In genomic region chr9:110345057-110345739, GRCm38 (mm10) we compare ENCODE assay signal across 25 mouse cellular contexts. TPM values are rescaled to one million over a fixed set of nuclear protein-coding genes. Genes with fewer than 3 reads are reported as not detected.
A peak's percentile ranks its signal among the peaks of the same experiment; 100 is the strongest.
DNase-seq lines count a peak whose midpoint lies in the region; ATAC-seq and TF ChIP-seq lines count a peak whose summit lies in the region.
"Had no signal": no experiment of that assay in that cellular context is flagged by ENCODE, and none has a peak within 500 bp of the region (broad histone marks: within the 10 kb centered on the region; RNA-seq: fewer than 3 reads in every experiment).

No protein-coding gene starts in this region.

- H3K9me3 ChIP-seq in lung, embryonic 16.5 days (ENCODE audit: control insufficient read depth, low read length), result no peaks in the 10 kb centered on the region
- H3K9me3 ChIP-seq in liver, embryonic 16.5 days (replicated peaks; ENCODE audit: control insufficient read depth, low read length), result no peaks in the 10 kb centered on the region
- H3K9me3 ChIP-seq: forebrain, embryonic 10.5 days; forebrain, embryonic 15.5 days; hindbrain, embryonic 13.5 days had no signal

- H3K27ac ChIP-seq in liver, adult 2 months (replicated peaks; ENCODE audit: insufficient read depth, low read depth, low read length), result peak overlapping the region; percentile 83
- peak overlapping the region; percentile 3; the same call in 1 of the 2 replicates for H3K27ac ChIP-seq in lung, embryonic 16.5 days (ENCODE audit: low read length)
- H3K27ac ChIP-seq in liver, embryonic 16.5 days (ENCODE audit: low read length), result peak overlapping the region; percentile 16
- H3K27ac ChIP-seq: forebrain, embryonic 10.5 days; forebrain, embryonic 15.5 days; hindbrain, embryonic 13.5 days had no signal

- no peak overlapping the region for H3K4me2 ChIP-seq in lung, embryonic 16.5 days (ENCODE audit: low read depth, low read length)
- H3K4me2 ChIP-seq in liver, embryonic 16.5 days (ENCODE audit: low read depth, low read length), result peak overlapping the region; percentile 35
- H3K4me2 ChIP-seq: forebrain, embryonic 15.5 days; heart, embryonic 11.5 days; hindbrain, embryonic 13.5 days; midbrain, embryonic 11.5 days had no signal

- 31% methylated on average over 7 of the region's 7 CpGs for WGBS in liver, adult 2 months
- 42% methylated on average over 7 of the region's 7 CpGs for WGBS in lung, embryonic 16.5 days
- WGBS in lung, adult 2 months, result 61% methylated on average over 7 of the region's 7 CpGs
- WGBS in liver, embryonic 16.5 days (ENCODE audit: insufficient replicate concordance), result 57% methylated on average over 7 of the region's 7 CpGs

- TF ChIP-seq POLR2A in liver, adult 2 months (IDR thresholded peaks at IDR 0.05; ENCODE audit: extremely low read depth, insufficient read depth, low read length), result no peak
- no peak for TF ChIP-seq POLR2A in lung, adult 2 months (IDR thresholded peaks at IDR 0.05; ENCODE audit: borderline replicate concordance, extremely low read depth, low read depth, low read length)

- H3K9ac ChIP-seq in liver, adult 2 months (ENCODE audit: low read depth, low read length), result no peak overlapping the region
- H3K9ac ChIP-seq in lung, embryonic 16.5 days (ENCODE audit: low read length), result no peak overlapping the region
- peak overlapping the region; percentile 16; the same call in 1 of the 2 replicates for H3K9ac ChIP-seq in liver, embryonic 16.5 days (ENCODE audit: low read depth, low read length)
- H3K9ac ChIP-seq: forebrain, embryonic 15.5 days; hindbrain, embryonic 13.5 days had no signal

- ATAC-seq in lung, embryonic 16.5 days (ENCODE audit: low read depth), result peak; percentile 75
- no peak for ATAC-seq in liver, embryonic 16.5 days (ENCODE audit: low read depth)
- ATAC-seq: CD4-positive, CD25-positive, alpha-beta regulatory T cell, adult 4 months; forebrain, embryonic 15.5 days; midbrain, embryonic 16.5 days had no signal

- no peak for TF ChIP-seq CTCF in liver, adult 2 months (IDR thresholded peaks at IDR 0.05; ENCODE audit: low read depth, low read length)
- TF ChIP-seq CTCF in lung, adult 2 months (IDR thresholded peaks at IDR 0.05; ENCODE audit: insufficient read depth, low read length), result no peak

- H3K36me3 ChIP-seq in liver, adult 2 months (ENCODE audit: control insufficient read depth, insufficient read depth, low read length), result no peaks in the 10 kb centered on the region
- H3K36me3 ChIP-seq in lung, embryonic 16.5 days (ENCODE audit: control insufficient read depth, insufficient read depth, low read length), result no peaks in the 10 kb centered on the region
- no peaks in the 10 kb centered on the region for H3K36me3 ChIP-seq in liver, embryonic 16.5 days (ENCODE audit: control insufficient read depth, insufficient read depth)
- H3K36me3 ChIP-seq: forebrain, embryonic 10.5 days; forebrain, embryonic 15.5 days; hindbrain, embryonic 13.5 days had no signal

- H3K79me2 ChIP-seq in liver, adult 2 months (ENCODE audit: control insufficient read depth, insufficient read depth, low read length), result peaks cover 39% of the 10 kb centered on the region; the same call in 1 of the 2 replicates

- no peak overlapping the region for H3K4me3 ChIP-seq in liver, adult 2 months (ENCODE audit: insufficient read depth, low read depth, low read length)
- no peak overlapping the region for H3K4me3 ChIP-seq in lung, embryonic 16.5 days (ENCODE audit: low read length)
- no peak overlapping the region for H3K4me3 ChIP-seq in lung, adult 2 months (replicated peaks; ENCODE audit: extremely low read depth, low read depth, low read length)
- peak overlapping the region; percentile 9; the same call in 1 of the 2 replicates for H3K4me3 ChIP-seq in liver, embryonic 16.5 days (ENCODE audit: low read depth, low read length)
- H3K4me3 ChIP-seq: forebrain, embryonic 10.5 days; forebrain, embryonic 15.5 days; hindbrain, embryonic 13.5 days had no signal

- H3K27me3 ChIP-seq in liver, adult 2 months (ENCODE audit: control insufficient read depth, insufficient read depth, low read length), result no peaks in the 10 kb centered on the region
- H3K27me3 ChIP-seq in lung, embryonic 16.5 days (ENCODE audit: control insufficient read depth, insufficient read depth, low read depth, low read length), result no peaks in the 10 kb centered on the region
- no peaks in the 10 kb centered on the region for H3K27me3 ChIP-seq in liver, embryonic 16.5 days (ENCODE audit: control insufficient read depth, insufficient read depth, low read depth, low read length)
- H3K27me3 ChIP-seq: forebrain, embryonic 15.5 days; hindbrain, embryonic 13.5 days had no signal

- peaks cover 31% of the 10 kb centered on the region for H3K4me1 ChIP-seq in liver, adult 2 months (ENCODE audit: control insufficient read depth, insufficient read depth, low read length)
- H3K4me1 ChIP-seq in lung, embryonic 16.5 days (replicated peaks; ENCODE audit: control insufficient read depth, insufficient read depth, low read length), result peaks cover 9% of the 10 kb centered on the region
- H3K4me1 ChIP-seq in lung, adult 2 months (ENCODE audit: control insufficient read depth, insufficient read depth, low read length), result peaks cover 2% of the 10 kb centered on the region; the same call in 1 of the 2 replicates
- peaks cover 5% of the 10 kb centered on the region for H3K4me1 ChIP-seq in liver, embryonic 16.5 days (ENCODE audit: control insufficient read depth, low read depth, low read length)
- H3K4me1 ChIP-seq: forebrain, embryonic 15.5 days had no signal

- DNase-seq in liver, adult 2 months (ENCODE audit: extremely low read depth, low read depth, low spot score), result peak; percentile 64
- no peak for DNase-seq in liver
- no peak for DNase-seq in lung, adult 2 months
- DNase-seq in NIH3T3 (ENCODE audit: low read depth), result peak; percentile 28
- no peak for DNase-seq in urinary bladder, adult 18-20 months (ENCODE audit: low spot score in 2 of 2)
- DNase-seq: adrenal gland, adult 8-10 months; cerebellum, adult 8-10 months; cerebellum, postnatal 25 days; gastrocnemius, postnatal 25 days; heart, adult 11 months; heart, postnatal 4 days; kidney, adult 11 months; kidney, postnatal 14 days; right cerebral cortex, postnatal 25 days; thymus, adult 18-20 months; thymus, postnatal 25 days had no signal

RNA-seq across cellular contexts. Expression of gene Scap, which starts 12.1 kb away (rescaled TPM):
- total RNA-seq in liver, adult 2 months (2014; rRNA removed), result 51.8 and 84.8 TPM in 2 replicates
- polyA plus RNA-seq in liver, adult 2 months (2012; rRNA removed), result 68.7 and 72.9 TPM in 2 replicates
- 24.6 and 26.2 TPM in 2 replicates for polyA plus RNA-seq in lung, embryonic 16.5 days (2015; fragmentation: Nextera tagmentation; extraction: Ambion mirVana)
- 36.7 and 42.1 TPM in 2 replicates for polyA plus RNA-seq in lung, adult 2 months (2012; rRNA removed)
- 31.8 and 36.6 TPM in 2 replicates for polyA plus RNA-seq in liver, embryonic 16.5 days (2015; fragmentation: Nextera tagmentation; extraction: Ambion mirVana)

RNA-seq across cellular contexts. Expression of gene Elp6, which starts 40.2 kb away (rescaled TPM):
- total RNA-seq in liver, adult 2 months (2014; rRNA removed), result 5.0 and 5.9 TPM in 2 replicates
- polyA plus RNA-seq in liver, adult 2 months (2012; rRNA removed), result 6.6 and 7.3 TPM in 2 replicates
- 24.1 and 27.0 TPM in 2 replicates for polyA plus RNA-seq in lung, embryonic 16.5 days (2015; fragmentation: Nextera tagmentation; extraction: Ambion mirVana)
- 6.2 and 8.2 TPM in 2 replicates for polyA plus RNA-seq in lung, adult 2 months (2012; rRNA removed)
- 6.0 and 6.1 TPM in 2 replicates for polyA plus RNA-seq in liver, embryonic 16.5 days (2015; fragmentation: Nextera tagmentation; extraction: Ambion mirVana)

Comparison
In these comparisons a context has a peak if more than half of its experiments do, and no peak if none do; other contexts are left out.
1. DNase-seq: peak in liver, adult 2 months (single experiment) and NIH3T3 (single experiment); none in liver (single experiment), lung, adult 2 months (single experiment) and urinary bladder, adult 18-20 months (0 of 2).
2. H3K27ac ChIP-seq: peak in every context shown above with its lines; median percentile 83 in liver, adult 2 months; 16 in liver, embryonic 16.5 days; 3 in lung, embryonic 16.5 days.